Mouse (Mus musculus): Measurements from ENCODE around the gene Rras.

GRCm38 (mm10) chr7:45033722-45034359 lies 16.1 kb downstream of the Rras start:
- no peak for TF ChIP-seq CTCF (IDR thresholded peaks at IDR 0.05; ENCODE audit: low read depth)
- no peak for TF ChIP-seq EP300 (optimal IDR thresholded peaks at IDR 0.05)
